Mouse (Mus musculus) heart, adult 2 months (tissue): Measurements from ENCODE around the gene Vmo1.

Experiments used
- CTCF ChIP-seq: fragments of 200-600 bp; IDR thresholded peaks from 2 replicates; pipeline ENCODE4 v1.8.1; 2022; ENCODE audit warnings: antibody characterized with exemption, mild to moderate bottlenecking, moderate library complexity
- POLR2A ChIP-seq: fragments of 200-500 bp; IDR thresholded peaks from 2 replicates; pipeline ENCODE4 v1.6.1; 2011; ENCODE audit warnings: mild to moderate bottlenecking, low read depth, low read length, control low read depth; ENCODE audit not compliant: insufficient read depth

DNA sequence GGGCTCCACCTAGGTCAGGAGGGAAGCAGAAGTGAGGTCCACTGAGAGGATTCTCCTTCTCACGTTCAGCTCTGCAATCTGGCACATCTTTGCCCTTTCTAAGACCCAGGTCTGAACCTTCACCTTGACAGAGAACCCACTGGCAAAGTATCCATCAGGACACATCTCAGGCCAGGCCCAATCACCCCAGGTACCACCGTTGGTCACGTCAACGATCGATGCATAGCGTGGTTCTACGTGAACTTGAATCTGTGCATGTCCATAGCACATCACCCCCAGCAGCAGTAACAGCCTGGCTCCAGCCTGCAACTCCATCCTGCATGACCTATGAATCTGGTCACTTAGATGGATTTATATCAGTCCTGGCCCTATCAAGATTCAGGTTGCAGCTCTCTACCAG is at the start of gene Vmo1:
- no peak for TF ChIP-seq POLR2A
- no peak for TF ChIP-seq CTCF
